Mouse (Mus musculus): Measurements from ENCODE around the gene Ehd4. TPM values are rescaled to one million over a fixed set of nuclear protein-coding genes. Genes with fewer than 3 reads are reported as not detected.

Gene Ehd4
- polyA plus RNA-seq, 3 experiments from 2014 or later: 2.9 to 16.2 (median 3.9) TPM

Other genes with a start within 250 kb of the Ehd4 start
- 1 to 10 TPM; 1.2 to 3.1 (median 1.6) TPM for gene Mapkbp1, start 181.9 kb downstream of the Ehd4 start, polyA plus RNA-seq (2017; shearing (Covaris generic))
- 10 to 100 TPM; 17.0 to 24.3 (median 22.5) TPM for gene Jmjd7, start 127.1 kb downstream of the Ehd4 start, polyA plus RNA-seq (2017; shearing (Covaris generic))
- gene Gm28042, start 127.1 kb downstream of the Ehd4 start, polyA plus RNA-seq (2017; shearing (Covaris generic)): 1 to 10 TPM in 2 of 3 experiments, under 1 TPM in 1; 0.95 to 2.8 (median 1.4) TPM
- gene Pla2g4b, start 121.2 kb downstream of the Ehd4 start, polyA plus RNA-seq (2017; shearing (Covaris generic)): 1 to 10 TPM in 2 of 3 experiments, under 1 TPM in 1; 0.60 to 3.4 (median 2.5) TPM
- not detected for gene Pla2g4e, start 90.7 kb upstream of the Ehd4 start, polyA plus RNA-seq (2017; shearing (Covaris generic))
- not detected for gene Pla2g4d, start 134.6 kb upstream of the Ehd4 start, polyA plus RNA-seq (2017; shearing (Covaris generic))
- gene Pla2g4f, start 159.6 kb upstream of the Ehd4 start, polyA plus RNA-seq (2017; shearing (Covaris generic)): 1 to 10 TPM in 2 of 3 experiments, under 1 TPM in 1; 0.80 to 2.8 (median 1.7) TPM
- 10 to 100 TPM; 20.1 to 28.3 (median 26.7) TPM for gene Vps39, start 198.5 kb upstream of the Ehd4 start, polyA plus RNA-seq (2017; shearing (Covaris generic))
- 10 to 100 TPM; 10.9 to 32.3 (median 29.3) TPM for gene Ganc, start 249.3 kb upstream of the Ehd4 start, polyA plus RNA-seq (2017; shearing (Covaris generic))
- 10 to 100 TPM; 18.9 to 28.3 (median 24.6) TPM for gene Tmem87a, start 249.5 kb upstream of the Ehd4 start, polyA plus RNA-seq (2017; shearing (Covaris generic))